Mouse (Mus musculus) cerebellum, adult 18-20 months (tissue): ENCODE data around the gene Myl4.

Experiments used
- DNase-seq, 2 experiments: peaks; one replicate each; pipeline ENCODE4 v3.0.0; 2021

Gene Myl4

DNA sequence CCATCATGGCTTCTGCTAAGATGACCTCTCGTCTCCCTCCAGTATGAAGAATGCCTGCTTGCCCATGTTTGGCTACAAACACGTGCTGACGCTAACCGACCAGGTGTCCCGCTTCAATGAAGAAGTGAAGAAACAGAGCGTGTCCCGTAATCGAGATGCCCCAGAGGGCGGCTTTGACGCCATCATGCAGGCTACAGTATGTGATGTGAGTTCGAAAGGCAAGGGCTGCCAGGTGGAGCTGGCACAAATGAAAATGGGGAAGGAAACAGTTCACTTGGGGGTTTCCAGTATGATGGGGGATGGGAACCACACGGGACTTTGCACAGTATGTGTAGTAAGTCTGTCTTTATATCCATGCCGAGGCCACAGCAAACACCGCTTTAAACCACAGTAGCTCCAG lies 86.5 kb downstream of the Myl4 start:
- DNase-seq: no peak

DNA sequence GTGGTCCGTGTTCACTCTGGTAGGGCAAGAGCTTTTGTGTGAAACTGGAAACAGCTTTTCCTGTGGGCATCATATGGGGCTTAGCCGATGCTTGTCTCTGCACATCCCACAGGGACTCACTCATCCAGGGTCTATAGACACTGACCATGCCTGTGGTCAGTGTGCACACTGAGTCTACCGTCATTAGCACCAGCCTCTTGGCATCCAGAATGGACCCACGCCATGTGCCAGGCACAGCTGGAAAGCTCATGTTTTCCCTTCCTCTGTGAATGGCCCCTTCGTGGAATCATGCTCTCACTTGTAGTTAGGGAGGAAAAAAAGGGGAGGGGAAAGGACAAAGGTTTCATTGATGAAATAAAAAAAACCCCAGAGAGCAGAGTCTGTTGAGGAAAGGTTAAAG lies 87.5 kb downstream of the Myl4 start:
- no peak for DNase-seq

DNA sequence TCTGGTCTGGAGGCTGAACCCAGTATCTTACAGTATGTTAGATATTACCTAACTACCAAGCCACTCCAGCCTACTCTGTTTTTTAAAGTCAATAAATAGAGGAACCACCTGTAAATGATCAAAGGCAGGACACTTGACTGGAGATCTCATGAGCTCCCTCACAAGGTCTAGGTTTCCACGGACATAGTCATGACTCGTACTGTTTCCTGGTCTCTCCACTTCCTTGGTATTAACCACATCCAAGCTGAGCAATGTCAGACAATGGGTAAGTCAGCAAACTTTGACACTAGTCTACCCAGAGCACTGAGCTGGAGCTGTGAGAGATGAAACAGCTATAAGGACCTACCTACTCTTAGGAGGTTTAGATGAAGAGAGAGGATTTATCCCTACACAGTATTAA lies 88.4 kb downstream of the Myl4 start:
- DNase-seq: no peak

DNA sequence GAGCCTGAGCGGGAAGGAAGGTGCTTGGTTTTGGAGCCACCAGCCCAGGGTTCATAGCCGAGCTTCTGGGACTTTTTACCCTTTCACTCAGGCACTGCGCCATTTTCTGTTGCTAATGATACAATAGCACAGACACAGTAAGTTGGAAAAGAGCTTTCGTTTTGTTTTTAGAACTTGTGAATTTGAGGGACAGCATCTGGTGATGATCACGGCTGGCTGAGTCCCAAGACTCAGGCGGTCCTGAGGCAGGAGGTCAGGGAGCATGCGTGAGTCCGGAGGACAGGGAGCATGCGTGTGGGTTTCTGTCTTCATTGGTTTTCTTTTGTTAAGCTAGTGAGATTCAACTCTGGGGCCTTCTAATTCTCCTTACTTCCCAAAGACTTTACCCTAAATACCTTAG lies 89.2 kb downstream of the Myl4 start:
- no peak for DNase-seq

DNA sequence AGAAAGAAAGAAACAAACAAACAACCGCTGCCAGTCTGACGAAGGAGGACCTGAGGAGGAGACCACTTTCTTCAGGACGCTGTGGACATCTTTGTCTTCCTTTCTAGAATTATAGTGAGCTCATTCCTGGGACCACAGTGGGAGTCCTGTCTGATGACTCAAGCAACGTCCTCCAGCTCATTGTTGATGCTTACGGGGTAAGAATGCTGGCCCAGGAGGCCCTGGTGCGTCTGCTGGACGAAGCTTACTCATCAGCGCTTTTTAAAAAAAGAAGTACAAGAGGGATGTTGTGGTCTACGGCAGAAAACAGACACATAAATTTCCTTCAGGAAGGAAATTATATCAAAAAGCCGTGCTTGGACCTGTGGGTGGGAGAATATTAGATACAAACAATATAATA lies 90.4 kb downstream of the Myl4 start:
- no peak for DNase-seq

DNA sequence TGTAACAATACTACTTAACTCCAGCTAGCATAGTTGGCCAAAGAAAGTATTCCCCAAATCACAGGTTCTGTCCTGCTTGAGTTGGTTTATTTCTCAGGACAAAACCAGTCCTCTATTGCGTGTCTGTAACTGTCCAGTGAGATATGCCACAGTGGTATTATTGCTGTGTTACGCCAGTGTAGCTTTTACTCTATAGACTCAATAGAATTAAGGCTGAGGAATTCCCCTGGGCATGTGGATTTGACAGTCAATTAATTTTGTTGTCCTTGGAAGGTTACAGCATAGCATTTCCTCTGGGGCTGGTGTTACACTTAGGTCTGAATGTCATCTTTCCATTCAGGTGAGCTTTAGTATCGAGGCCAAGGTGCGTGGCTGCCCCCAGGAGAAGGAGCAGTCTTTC lies 92.8 kb downstream of the Myl4 start:
- DNase-seq: no peak
